Mouse (Mus musculus) liver, embryonic 14.5 days (tissue): ENCODE results near the gene Vamp8.

ENCODE experiments used
- CTCF ChIP-seq: IDR thresholded peaks from 2 replicates; pipeline ENCODE4 v1.5.1; 2016; ENCODE audit warnings: antibody characterized with exemption, low read depth, control low read depth
- EP300 ChIP-seq: IDR thresholded peaks from 2 replicates; pipeline ENCODE4 v1.6.1; 2016; ENCODE audit warnings: antibody characterized with exemption, low read depth

- TF ChIP-seq CTCF (peak; percentile 88), EP300 (no peak)
Measured at GRCm38 (mm10) chr6:72401875-72402274, 11.4 kb upstream of the Vamp8 start.
